Mouse (Mus musculus) midbrain, embryonic 14.5 days (tissue): ENCODE data around the gene Rprm. TPM values are rescaled to one million over a fixed set of nuclear protein-coding genes. Genes with fewer than 3 reads are reported as not detected.

Experiments used
- ATAC-seq: fragments of 200-750 bp; cut with Nextera tagmentation; 2 replicates; pipeline ENCODE4 v1.8.0; 2017; ENCODE audit warnings: moderate number of reproducible peaks, moderate library complexity; ENCODE audit not compliant: low FRiP score, low TSS enrichment
- DNase-seq: peaks from one replicate; pipeline ENCODE4 v3.0.0-alpha.2; 2015
- H3K27ac ChIP-seq: fragments of 300-500 bp; sonication (generic); replicated peaks from 2 replicates; pipeline ENCODE4 v1.5.1; 2014; ENCODE audit warnings: mild to moderate bottlenecking, low read depth, low read length, moderate library complexity
- H3K27me3 ChIP-seq: fragments of 300-500 bp; sonication (generic); 2 replicates; pipeline ENCODE4 v1.6.1; 2014; ENCODE audit warnings: low read length, control low read depth, mixed read lengths; ENCODE audit not compliant: control insufficient read depth, insufficient read depth
- H3K36me3 ChIP-seq: fragments of 300-500 bp; sonication (generic); 2 replicates; pipeline ENCODE4 v1.6.1; 2014; ENCODE audit warnings: low read length, control low read depth; ENCODE audit not compliant: control insufficient read depth, insufficient read depth
- H3K4me1 ChIP-seq: fragments of 300-500 bp; sonication (generic); 2 replicates; pipeline ENCODE4 v1.6.1; 2014; ENCODE audit warnings: mild to moderate bottlenecking, antibody characterized with exemption, low read length, control low read depth; ENCODE audit not compliant: control insufficient read depth, insufficient read depth
- H3K4me2 ChIP-seq: fragments of 300-500 bp; sonication (generic); 2 replicates; pipeline ENCODE4 v1.6.1; 2014; ENCODE audit warnings: mild to moderate bottlenecking, low read length, moderate library complexity
- H3K4me3 ChIP-seq: fragments of 300-500 bp; sonication (generic); replicated peaks from 2 replicates; pipeline ENCODE4 v1.5.1; 2014; ENCODE audit warnings: low read depth, low read length
- H3K9ac ChIP-seq: fragments of 300-500 bp; sonication (generic); replicated peaks from 2 replicates; pipeline ENCODE4 v1.6.1; 2014; ENCODE audit warnings: mild to moderate bottlenecking, low read length, moderate library complexity
- H3K9me3 ChIP-seq: fragments of 300-500 bp; sonication (generic); 2 replicates; pipeline ENCODE4 v1.6.1; 2016; ENCODE audit warnings: low read length, control low read depth, mixed read lengths; ENCODE audit not compliant: control insufficient read depth
- WGBS: fragments of 180-500 bp; shearing (Covaris S2); extraction: QIAGEN DNeasy Blood & Tissue Kit; methylation state at CpG from one replicate; pipeline ENCODE4 v1.1.7; 2014; 5-methylcytosine and 5-hydroxymethylcytosine counted together
- polyA plus RNA-seq: library from polyadenylated mRNA; unstranded; fragments of >200 nt; fragmentation: Nextera tagmentation; extraction: Ambion mirVana; gene quantifications from 2 replicates; pipeline ENCODE4 v1.2.1, GENCODE M21; 2014

The Rprm gene
- polyA plus RNA-seq, 1 experiment from 2014 or later, result 31.5 TPM

GRCm38 (mm10) chr2:54084737-54085429 lies 469 bp downstream of the Rprm start:
- ATAC-seq, result peak; percentile 71

GRCm38 (mm10) chr2:54083861-54084736 lies 1.3 kb downstream of the Rprm start:
- under 1% methylated on average over 29 of the region's 29 CpGs for WGBS
- Histone ChIP-seq H3K4me2 (peak overlapping the region; percentile 87), H3K9ac (peak overlapping the region; percentile 50), H3K27ac (no peak overlapping the region), H3K4me3 (peak overlapping the region; percentile 54), H3K36me3 (no peaks in the 10 kb centered on the region), H3K4me1 (peaks cover 7% of the 10 kb centered on the region; the same call in 1 of the 2 replicates), H3K27me3 (peaks cover 4% of the 10 kb centered on the region; the same call in 1 of the 2 replicates), H3K9me3 (no peaks in the 10 kb centered on the region)
- peak; percentile 72 for DNase-seq
- peak; percentile 49; the same call in 1 of the 2 replicates for ATAC-seq

More at GRCm38 (mm10) chr2:54084737-54085429, 469 bp downstream of the Rprm start:
- H3K27me3 ChIP-seq, result peaks cover 4% of the 10 kb centered on the region; the same call in 1 of the 2 replicates
- DNase-seq, result peak; percentile 71
- WGBS, result under 1% methylated on average over 51 of the region's 51 CpGs
- H3K27ac ChIP-seq, result peak overlapping the region; percentile 58
- peak overlapping the region; percentile 87 for H3K4me2 ChIP-seq
- H3K36me3 ChIP-seq, result no peaks in the 10 kb centered on the region
- peak overlapping the region; percentile 54 for H3K4me3 ChIP-seq
- H3K9me3 ChIP-seq, result no peaks in the 10 kb centered on the region
- peak overlapping the region; percentile 50 for H3K9ac ChIP-seq
- peaks cover 5% of the 10 kb centered on the region; the same call in 1 of the 2 replicates for H3K4me1 ChIP-seq

- DNase-seq (peak; percentile 35), ATAC-seq (no peak)
- WGBS, result 62% methylated on average over 7 of the region's 7 CpGs
- Histone ChIP-seq H3K4me3 (no peak overlapping the region), H3K27ac (no peak overlapping the region), H3K4me1 (0 out of 2 replicates have a peak, but pooled peaks cover 6% of the 10 kb centered on the region), H3K9me3 (no peaks in the 10 kb centered on the region), H3K27me3 (no peaks in the 10 kb centered on the region), H3K36me3 (no peaks in the 10 kb centered on the region), H3K4me2 (no peak overlapping the region), H3K9ac (no peak overlapping the region; the same call in 1 of the 2 replicates)
Measured at GRCm38 (mm10) chr2:54078961-54079360, 6.4 kb downstream of the Rprm start.

GRCm38 (mm10) chr2:54071526-54071925 lies 13.8 kb downstream of the Rprm start:
- no peaks in the 10 kb centered on the region for H3K4me1 ChIP-seq
- 87% methylated on average over 1 of the region's 1 CpGs for WGBS
- no peaks in the 10 kb centered on the region for H3K36me3 ChIP-seq
- ATAC-seq (no peak), DNase-seq (no peak)
- no peak overlapping the region for H3K27ac ChIP-seq
- no peak overlapping the region for H3K4me2 ChIP-seq
- no peak overlapping the region for H3K9ac ChIP-seq
- H3K4me3 ChIP-seq, result no peak overlapping the region
- no peaks in the 10 kb centered on the region for H3K9me3 ChIP-seq
- no peaks in the 10 kb centered on the region for H3K27me3 ChIP-seq

- H3K4me2 ChIP-seq, result no peak overlapping the region
- no peak overlapping the region for H3K9ac ChIP-seq
- no peaks in the 10 kb centered on the region for H3K27me3 ChIP-seq
- DNase-seq (no peak), ATAC-seq (no peak)
- no peaks in the 10 kb centered on the region for H3K4me1 ChIP-seq
- no peaks in the 10 kb centered on the region for H3K9me3 ChIP-seq
- H3K36me3 ChIP-seq, result no peaks in the 10 kb centered on the region
- no peak overlapping the region for H3K4me3 ChIP-seq
- 24% methylated on average over 1 of the region's 1 CpGs for WGBS
- no peak overlapping the region for H3K27ac ChIP-seq
Measured at GRCm38 (mm10) chr2:54062421-54062820, 22.9 kb downstream of the Rprm start.

- Histone ChIP-seq H3K36me3 (no peaks in the 10 kb centered on the region), H3K4me3 (no peak overlapping the region), H3K27ac (no peak overlapping the region), H3K4me1 (no peaks in the 10 kb centered on the region), H3K9me3 (no peaks in the 10 kb centered on the region), H3K4me2 (no peak overlapping the region), H3K27me3 (no peaks in the 10 kb centered on the region), H3K9ac (no peak overlapping the region)
- DNase-seq, result no peak
- ATAC-seq, result no peak
Measured at GRCm38 (mm10) chr2:54061039-54061438, 24.3 kb downstream of the Rprm start.
